Mouse (Mus musculus) heart, adult 2 months (tissue): ENCODE data around the gene Lgals9.

Experiments used
- CTCF ChIP-seq: fragments of 200-600 bp; IDR thresholded peaks from 2 replicates; pipeline ENCODE4 v1.8.1; 2022; ENCODE audit warnings: antibody characterized with exemption, mild to moderate bottlenecking, moderate library complexity
- EP300 ChIP-seq: fragments of 200-500 bp; IDR thresholded peaks from 2 replicates; pipeline ENCODE4 v1.6.1; 2011; ENCODE audit warnings: low read depth, low read length, control low read depth; ENCODE audit not compliant: insufficient read depth
- POLR2A ChIP-seq: fragments of 200-500 bp; IDR thresholded peaks from 2 replicates; pipeline ENCODE4 v1.6.1; 2011; ENCODE audit warnings: mild to moderate bottlenecking, low read depth, low read length, control low read depth; ENCODE audit not compliant: insufficient read depth

DNA sequence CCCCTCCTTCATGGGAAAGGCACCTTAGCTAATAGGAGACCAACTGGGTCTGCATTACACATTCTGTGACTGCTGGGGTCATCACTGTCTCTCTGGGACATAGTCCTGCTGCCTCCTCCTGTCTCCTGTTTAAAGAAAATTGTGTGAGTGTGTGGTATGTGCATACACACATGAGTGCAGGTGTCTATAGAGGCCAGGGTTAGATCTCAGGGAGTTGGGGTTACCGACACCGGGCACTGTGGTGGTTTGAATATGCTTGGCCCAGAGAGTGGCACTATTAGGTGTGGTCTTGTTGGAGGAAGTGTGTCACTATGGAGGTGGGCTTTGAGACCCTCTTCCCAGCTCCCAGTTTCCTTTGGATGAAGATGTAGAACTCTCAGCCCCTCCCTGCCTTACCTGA lies 27.8 kb upstream of the Lgals9 start:
- TF ChIP-seq CTCF (no peak), POLR2A (no peak), EP300 (no peak)
